Mouse (Mus musculus) liver, embryonic 15.5 days (tissue): ENCODE measurements at regions not wholly inside any gene's neighbourhood (a gene's known extent, or its start where the extent isn't known, plus 50 kb on each side); places are given as distances from the start of the nearest gene placed in this dataset.
"Not testable (repeated sequence)": the region's sequence is repeated elsewhere in the genome, so short reads cannot be mapped to it uniquely, and the experiment has no call there.

Experiments
- ATAC-seq: fragments of 200-750 bp; cut with Nextera tagmentation; 2 replicates; pipeline ENCODE4 v1.8.0; 2017; ENCODE audit warnings: moderate number of reproducible peaks, mild to moderate bottlenecking, moderate library complexity; ENCODE audit not compliant: insufficient read depth
- H3K27ac ChIP-seq: fragments of 300-500 bp; sonication (generic); replicated peaks from 2 replicates; pipeline ENCODE4 v1.5.1; 2015; ENCODE audit warnings: mild to moderate bottlenecking, inconsistent platforms
- H3K27me3 ChIP-seq: fragments of 300-500 bp; sonication (generic); 2 replicates; pipeline ENCODE4 v1.6.1; 2015; ENCODE audit warnings: mild to moderate bottlenecking, inconsistent platforms
- H3K36me3 ChIP-seq: fragments of 300-500 bp; sonication (generic); replicated peaks from 2 replicates; pipeline ENCODE4 v1.6.1; 2015; ENCODE audit warnings: moderate library complexity, mild to moderate bottlenecking, inconsistent platforms
- H3K4me1 ChIP-seq: fragments of 300-500 bp; sonication (generic); replicated peaks from 2 replicates; pipeline ENCODE4 v1.6.1; 2015; ENCODE audit warnings: inconsistent platforms
- H3K4me2 ChIP-seq: fragments of 300-500 bp; sonication (generic); 2 replicates; pipeline ENCODE4 v1.6.1; 2015; ENCODE audit warnings: moderate library complexity, mild to moderate bottlenecking, inconsistent platforms
- H3K4me3 ChIP-seq: fragments of 300-500 bp; sonication (generic); replicated peaks from 2 replicates; pipeline ENCODE4 v1.5.1; 2015; ENCODE audit warnings: mild to moderate bottlenecking, inconsistent platforms
- H3K9ac ChIP-seq: fragments of 300-500 bp; sonication (generic); 2 replicates; pipeline ENCODE4 v1.6.1; 2015; ENCODE audit warnings: moderate library complexity, mild to moderate bottlenecking, inconsistent platforms
- H3K9me3 ChIP-seq: fragments of 300-500 bp; sonication (generic); replicated peaks from 2 replicates; pipeline ENCODE4 v1.6.1; 2016; ENCODE audit warnings: inconsistent platforms
- WGBS: fragments of 180-500 bp; shearing (Covaris S2); methylation state at CpG from one replicate; pipeline ENCODE4 v1.1.7; 2015; ENCODE audit warnings: mixed read lengths; ENCODE audit not compliant: insufficient replicate concordance; 5-methylcytosine and 5-hydroxymethylcytosine counted together

GRCm38 (mm10) chr5:59831836-59832235, 1976.8 kb upstream of the G6pd2 start:
- Histone ChIP-seq H3K4me2 (no peak overlapping the region), H3K36me3 (no peaks in the 10 kb centered on the region), H3K4me1 (no peaks in the 10 kb centered on the region), H3K4me3 (no peak overlapping the region), H3K9ac (no peak overlapping the region), H3K27ac (no peak overlapping the region), H3K9me3 (no peaks in the 10 kb centered on the region), H3K27me3 (no peaks in the 10 kb centered on the region)
- no peak for ATAC-seq
- 83% methylated on average over 3 of the region's 3 CpGs for WGBS

GRCm38 (mm10) chr5:59845745-59846144, 1962.9 kb upstream of the G6pd2 start:
- no peaks in the 10 kb centered on the region for H3K27me3 ChIP-seq
- H3K36me3 ChIP-seq: no peaks in the 10 kb centered on the region
- ATAC-seq: no peak
- no peak overlapping the region for H3K4me3 ChIP-seq
- no peak overlapping the region for H3K27ac ChIP-seq
- H3K4me1 ChIP-seq: no peaks in the 10 kb centered on the region
- 40% methylated on average over 1 of the region's 1 CpGs for WGBS
- no peaks in the 10 kb centered on the region for H3K9me3 ChIP-seq
- no peak overlapping the region for H3K4me2 ChIP-seq
- no peak overlapping the region for H3K9ac ChIP-seq

GRCm38 (mm10) chr5:59847643-59848042, 1961.0 kb upstream of the G6pd2 start:
- Histone ChIP-seq H3K9ac (no peak overlapping the region), H3K9me3 (no peaks in the 10 kb centered on the region), H3K4me3 (no peak overlapping the region), H3K4me2 (no peak overlapping the region), H3K27ac (no peak overlapping the region), H3K4me1 (no peaks in the 10 kb centered on the region), H3K27me3 (no peaks in the 10 kb centered on the region), H3K36me3 (no peaks in the 10 kb centered on the region)
- ATAC-seq: no peak
- WGBS: 46% methylated on average over 1 of the region's 1 CpGs

- ATAC-seq: no peak
- no peak overlapping the region for H3K27ac ChIP-seq
- no peak overlapping the region for H3K4me2 ChIP-seq
- no peak overlapping the region for H3K9ac ChIP-seq
- H3K9me3 ChIP-seq: no peaks in the 10 kb centered on the region
- WGBS: 66% methylated on average over 6 of the region's 6 CpGs
- H3K36me3 ChIP-seq: no peaks in the 10 kb centered on the region
- H3K4me3 ChIP-seq: no peak overlapping the region
- no peaks in the 10 kb centered on the region for H3K4me1 ChIP-seq
- no peaks in the 10 kb centered on the region for H3K27me3 ChIP-seq
Measured at GRCm38 (mm10) chr5:59893952-59894724, 1914.5 kb upstream of the G6pd2 start.

- H3K36me3 ChIP-seq: no peaks in the 10 kb centered on the region
- H3K27me3 ChIP-seq: no peaks in the 10 kb centered on the region
- 61% methylated on average over 4 of the region's 4 CpGs for WGBS
- no peak for ATAC-seq
- H3K9me3 ChIP-seq: no peaks in the 10 kb centered on the region
- H3K27ac ChIP-seq: no peak overlapping the region
- no peak overlapping the region for H3K9ac ChIP-seq
- H3K4me1 ChIP-seq: no peaks in the 10 kb centered on the region
- H3K4me3 ChIP-seq: no peak overlapping the region
- H3K4me2 ChIP-seq: no peak overlapping the region
Measured at GRCm38 (mm10) chr5:59921910-59922309, 1886.7 kb upstream of the G6pd2 start.

GRCm38 (mm10) chr5:59940861-59941260, 1867.8 kb upstream of the G6pd2 start:
- WGBS: 63% methylated on average over 1 of the region's 1 CpGs
- no peak for ATAC-seq
- Histone ChIP-seq H3K27me3 (no peaks in the 10 kb centered on the region), H3K4me2 (no peak overlapping the region), H3K4me3 (no peak overlapping the region), H3K9me3 (no peaks in the 10 kb centered on the region), H3K36me3 (no peaks in the 10 kb centered on the region), H3K4me1 (no peaks in the 10 kb centered on the region), H3K27ac (no peak overlapping the region), H3K9ac (no peak overlapping the region)

- H3K9ac ChIP-seq: no peak overlapping the region
- no peaks in the 10 kb centered on the region for H3K9me3 ChIP-seq
- H3K27ac ChIP-seq: no peak overlapping the region
- H3K27me3 ChIP-seq: no peaks in the 10 kb centered on the region
- no peak overlapping the region for H3K4me3 ChIP-seq
- no peak for ATAC-seq
- no peaks in the 10 kb centered on the region for H3K4me1 ChIP-seq
- no peaks in the 10 kb centered on the region for H3K36me3 ChIP-seq
- no peak overlapping the region for H3K4me2 ChIP-seq
Measured at GRCm38 (mm10) chr5:59945761-59946160, 1862.9 kb upstream of the G6pd2 start.

- Histone ChIP-seq H3K4me1 (no peaks in the 10 kb centered on the region), H3K9me3 (no peaks in the 10 kb centered on the region), H3K27ac (no peak overlapping the region), H3K4me2 (no peak overlapping the region), H3K36me3 (no peaks in the 10 kb centered on the region), H3K4me3 (no peak overlapping the region), H3K27me3 (no peaks in the 10 kb centered on the region), H3K9ac (no peak overlapping the region)
- no peak for ATAC-seq
- WGBS: 71% methylated on average over 4 of the region's 4 CpGs
Measured at GRCm38 (mm10) chr5:59947831-59948568, 1860.6 kb upstream of the G6pd2 start.

- H3K27ac ChIP-seq, H3K4me1 ChIP-seq, H3K27me3 ChIP-seq, H3K4me2 ChIP-seq, H3K9me3 ChIP-seq, H3K36me3 ChIP-seq, ATAC-seq, H3K9ac ChIP-seq, H3K4me3 ChIP-seq: not testable (repeated sequence)
- WGBS: 76% methylated on average over 4 of the region's 7 CpGs
Measured at GRCm38 (mm10) chr5:59956240-59956639, 1852.4 kb upstream of the G6pd2 start.

GRCm38 (mm10) chr5:59996698-59997097, 1811.9 kb upstream of the G6pd2 start:
- Histone ChIP-seq H3K4me3 (no peak overlapping the region), H3K4me2 (no peak overlapping the region), H3K36me3 (no peaks in the 10 kb centered on the region), H3K4me1 (no peaks in the 10 kb centered on the region), H3K27me3 (no peaks in the 10 kb centered on the region), H3K27ac (no peak overlapping the region), H3K9me3 (no peaks in the 10 kb centered on the region), H3K9ac (no peak overlapping the region)
- WGBS: 16% methylated on average over 3 of the region's 3 CpGs
- ATAC-seq: no peak; the same call in 1 of the 2 replicates

- WGBS: 62% methylated on average over 7 of the region's 7 CpGs
Measured at GRCm38 (mm10) chr5:60042603-60043175, 1765.9 kb upstream of the G6pd2 start.

More at GRCm38 (mm10) chr5:60042603-60043175, 1765.9 kb upstream of the G6pd2 start:
- H3K9me3 ChIP-seq, H3K27me3 ChIP-seq, H3K4me1 ChIP-seq, H3K36me3 ChIP-seq, H3K9ac ChIP-seq, H3K4me2 ChIP-seq, H3K4me3 ChIP-seq, H3K27ac ChIP-seq: not testable (repeated sequence)
- peak; percentile 100 for ATAC-seq
